Mouse (Mus musculus) hindbrain, embryonic 10.5 days (tissue): Measurements from ENCODE around the gene 4930505A04Rik. TPM values are rescaled to one million over a fixed set of nuclear protein-coding genes. Genes with fewer than 3 reads are reported as not detected.

Experiments used
- DNase-seq: peaks from one replicate; pipeline ENCODE4 v3.0.0-alpha.2; 2017; ENCODE audit warnings: low spot score
- H3K27ac ChIP-seq: fragments of 300-500 bp; sonication (generic); 2 replicates; pipeline ENCODE4 v1.5.1; 2016; ENCODE audit warnings: mild to moderate bottlenecking, moderate library complexity
- H3K27me3 ChIP-seq: fragments of 300-500 bp; sonication (generic); 2 replicates; pipeline ENCODE4 v1.6.1; 2016; ENCODE audit warnings: mild to moderate bottlenecking; ENCODE audit not compliant: poor library complexity, insufficient read depth, severe bottlenecking
- H3K36me3 ChIP-seq: fragments of 300-500 bp; sonication (generic); 2 replicates; pipeline ENCODE4 v1.6.1; 2016; ENCODE audit warnings: mild to moderate bottlenecking, moderate library complexity
- H3K4me1 ChIP-seq: fragments of 300-500 bp; sonication (generic); replicated peaks from 2 replicates; pipeline ENCODE4 v1.6.1; 2016; ENCODE audit warnings: mild to moderate bottlenecking
- H3K4me3 ChIP-seq: fragments of 300-500 bp; sonication (generic); 2 replicates; pipeline ENCODE4 v1.5.1; 2016; ENCODE audit warnings: mild to moderate bottlenecking, moderate library complexity
- H3K9me3 ChIP-seq: fragments of 300-500 bp; sonication (generic); 2 replicates; pipeline ENCODE4 v1.6.1; 2016; ENCODE audit warnings: mild to moderate bottlenecking, moderate library complexity
- WGBS: fragments of 180-500 bp; shearing (Covaris S2); methylation state at CpG from one replicate; pipeline ENCODE4 v1.1.7; 2016; 5-methylcytosine and 5-hydroxymethylcytosine counted together
- polyA plus RNA-seq: library from polyadenylated mRNA; unstranded; fragments of >200 nt; fragmentation: Nextera tagmentation; extraction: Ambion mirVana; gene quantifications from 2 replicates; pipeline ENCODE4 v1.2.1, GENCODE M21; 2016

Gene 4930505A04Rik
- polyA plus RNA-seq = not detected in 2 replicates

DNA sequence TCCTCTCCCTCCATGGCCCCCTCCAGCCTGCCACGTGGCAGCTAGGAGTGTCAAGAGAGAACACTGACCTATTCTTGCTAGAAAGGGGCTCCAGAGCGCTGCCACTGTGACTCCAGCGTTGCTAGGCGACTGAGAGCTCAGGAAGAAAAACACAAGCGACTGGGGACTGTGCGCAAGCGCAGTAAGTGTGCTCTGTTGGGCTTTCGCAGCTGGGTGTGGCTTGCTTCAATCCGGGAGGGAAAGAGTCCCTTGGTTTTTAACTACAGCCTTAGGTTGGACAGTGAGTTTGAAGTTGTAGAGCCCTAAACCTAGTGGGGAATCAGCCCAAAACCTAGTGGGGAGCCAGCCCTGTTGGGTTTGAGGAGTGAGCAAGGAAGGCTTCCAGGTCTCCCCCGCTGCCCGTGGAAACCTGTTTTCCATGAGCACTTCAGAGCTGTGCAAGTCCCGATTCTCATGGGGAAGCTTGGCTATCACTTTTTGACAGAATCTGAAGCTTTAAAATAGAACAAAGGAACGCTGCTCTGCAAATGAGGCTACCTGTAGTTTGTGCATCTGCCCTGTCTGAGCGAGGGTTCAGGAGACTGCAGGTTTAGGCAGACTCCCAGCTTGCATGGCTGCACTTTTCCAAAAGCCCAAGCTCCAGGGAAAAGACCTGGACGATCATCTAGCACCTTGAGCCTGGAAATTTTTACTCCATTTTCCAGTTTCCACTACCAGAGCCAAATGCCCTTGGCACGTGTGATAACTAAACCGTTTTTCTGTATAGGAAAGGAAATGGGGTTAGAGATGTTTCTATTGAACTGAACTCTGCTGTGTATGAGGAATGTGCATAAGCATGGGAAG, at the start of gene 4930505A04Rik:
TSS of gene 4930505A04Rik (minus strand) at position 77 of the 843 bp plus-strand sequence.
- Histone ChIP-seq H3K27me3 (0 out of 2 replicates have a peak, but pooled peaks cover 8% of the 10 kb centered on the region), H3K36me3 (no peaks in the 10 kb centered on the region), H3K27ac (peak within 1 kb of the TSS; percentile 85), H3K4me3 (peak within 1 kb of the TSS; percentile 52), H3K9me3 (no peaks in the 10 kb centered on the region), H3K4me1 (peaks cover 14% of the 10 kb centered on the region)
- DNase-seq = peak; percentile 93
- 9% methylated on average over 17 of the region's 17 CpGs for WGBS

DNA sequence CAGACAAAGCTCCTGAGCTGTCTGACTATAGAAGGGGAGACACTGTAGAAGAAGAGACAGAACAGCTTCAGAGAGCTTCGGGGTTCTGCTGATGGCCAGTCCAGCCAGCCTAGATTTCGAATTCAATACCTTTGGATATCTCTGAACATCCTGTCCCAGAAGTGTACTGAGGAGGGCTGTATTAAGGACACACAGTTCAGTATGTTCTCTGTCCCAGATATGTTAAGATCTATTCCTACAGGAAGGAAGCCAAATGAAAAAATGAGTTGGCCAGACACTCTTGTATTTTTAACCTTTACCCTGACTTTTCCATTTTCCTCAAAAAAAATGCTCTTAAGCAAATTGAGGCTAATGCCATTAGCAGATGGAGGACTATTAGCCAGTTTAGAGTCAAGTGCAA, 45.5 kb upstream of the 4930505A04Rik start:
- no peak overlapping the region for H3K27ac ChIP-seq
- no peak overlapping the region for H3K4me3 ChIP-seq
- no peaks in the 10 kb centered on the region for H3K9me3 ChIP-seq
- H3K36me3 ChIP-seq = no peaks in the 10 kb centered on the region
- H3K27me3 ChIP-seq = no peaks in the 10 kb centered on the region
- WGBS = 84% methylated on average over 2 of the region's 2 CpGs
- no peaks in the 10 kb centered on the region for H3K4me1 ChIP-seq
- DNase-seq = no peak

DNA sequence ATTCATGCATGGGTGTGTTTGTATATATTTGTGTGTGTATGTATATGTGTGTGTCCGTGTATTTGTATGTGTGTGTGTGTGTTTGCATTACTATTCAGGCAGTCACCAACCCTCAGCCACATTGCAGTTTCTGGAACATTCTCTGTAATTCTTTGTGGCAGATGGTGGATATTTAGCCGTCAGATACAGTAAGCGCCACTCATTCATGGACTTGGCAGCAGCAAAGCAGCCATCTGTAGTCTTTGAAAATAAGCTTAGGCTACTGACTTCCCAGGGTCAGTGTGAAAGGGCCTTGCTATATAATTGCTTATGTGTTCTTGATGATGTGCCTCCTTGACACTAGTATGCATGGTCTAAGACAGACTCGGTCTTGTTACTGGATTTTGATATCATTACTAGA, 36.6 kb upstream of the 4930505A04Rik start:
- H3K4me3 ChIP-seq = no peak overlapping the region
- H3K27me3 ChIP-seq = no peaks in the 10 kb centered on the region
- no peaks in the 10 kb centered on the region for H3K9me3 ChIP-seq
- no peaks in the 10 kb centered on the region for H3K4me1 ChIP-seq
- no peaks in the 10 kb centered on the region for H3K36me3 ChIP-seq
- WGBS = 94% methylated on average over 4 of the region's 4 CpGs
- no peak for DNase-seq
- H3K27ac ChIP-seq = no peak overlapping the region

DNA sequence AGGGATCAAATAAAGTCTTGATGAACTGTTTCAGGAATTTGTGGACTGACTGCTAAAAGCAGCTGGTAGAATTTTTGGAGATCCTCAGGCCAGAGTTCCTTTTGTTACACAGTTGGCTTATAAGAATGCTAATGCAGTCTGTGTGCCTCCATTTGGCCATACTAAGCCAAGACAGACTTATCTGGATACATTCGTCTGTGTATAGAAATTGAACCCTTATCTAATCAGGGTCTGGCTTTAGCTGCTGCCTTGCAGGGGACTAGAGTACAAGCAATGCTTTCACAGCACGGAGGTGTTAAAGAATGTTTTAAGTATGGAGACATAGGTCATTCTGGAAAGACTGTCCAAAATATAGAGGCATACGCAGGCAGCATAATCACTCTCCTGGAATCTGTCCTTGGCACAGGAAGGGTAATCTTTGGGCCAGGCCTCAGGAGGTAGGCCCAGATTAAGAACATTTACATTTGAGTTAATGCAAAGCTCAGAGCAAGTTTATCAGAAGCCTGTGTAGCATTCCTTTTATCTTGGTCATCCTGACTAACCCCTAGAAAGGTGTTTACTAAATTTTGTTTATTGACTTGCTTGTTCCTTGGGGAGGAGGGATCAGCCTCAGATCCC, 27.2 kb upstream of the 4930505A04Rik start:
- Histone ChIP-seq H3K4me3 (no peak overlapping the region), H3K27me3 (no peaks in the 10 kb centered on the region), H3K9me3 (peaks cover 7% of the 10 kb centered on the region; the same call in 1 of the 2 replicates), H3K36me3 (no peaks in the 10 kb centered on the region), H3K4me1 (no peaks in the 10 kb centered on the region), H3K27ac (no peak overlapping the region)
- no peak for DNase-seq
- 83% methylated on average over 3 of the region's 3 CpGs for WGBS

DNA sequence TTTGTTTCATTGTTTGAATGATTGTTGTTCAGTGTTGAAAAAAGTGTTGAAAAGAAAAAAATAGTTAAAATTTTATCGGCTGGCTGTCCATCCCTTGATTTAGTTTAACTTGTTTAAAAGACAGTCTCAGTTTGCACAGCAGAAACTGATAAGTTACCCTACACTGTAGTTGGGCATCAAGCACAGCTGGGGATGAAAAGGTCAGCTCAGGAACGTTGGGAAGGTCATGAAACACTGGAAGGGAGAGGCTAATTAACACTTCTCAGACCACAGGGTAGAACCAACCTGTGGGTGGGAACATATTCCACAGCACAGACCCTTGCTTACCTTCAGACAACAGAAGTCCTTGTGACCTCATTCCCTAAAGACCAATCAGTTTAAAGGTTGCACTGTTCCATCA, 25.5 kb upstream of the 4930505A04Rik start:
- no peak for DNase-seq
- no peak overlapping the region for H3K4me3 ChIP-seq
- H3K27ac ChIP-seq = no peak overlapping the region
- no peaks in the 10 kb centered on the region for H3K27me3 ChIP-seq
- H3K4me1 ChIP-seq = no peaks in the 10 kb centered on the region
- H3K36me3 ChIP-seq = no peaks in the 10 kb centered on the region
- H3K9me3 ChIP-seq = peaks cover 7% of the 10 kb centered on the region; the same call in 1 of the 2 replicates
- 62% methylated on average over 2 of the region's 2 CpGs for WGBS

DNA sequence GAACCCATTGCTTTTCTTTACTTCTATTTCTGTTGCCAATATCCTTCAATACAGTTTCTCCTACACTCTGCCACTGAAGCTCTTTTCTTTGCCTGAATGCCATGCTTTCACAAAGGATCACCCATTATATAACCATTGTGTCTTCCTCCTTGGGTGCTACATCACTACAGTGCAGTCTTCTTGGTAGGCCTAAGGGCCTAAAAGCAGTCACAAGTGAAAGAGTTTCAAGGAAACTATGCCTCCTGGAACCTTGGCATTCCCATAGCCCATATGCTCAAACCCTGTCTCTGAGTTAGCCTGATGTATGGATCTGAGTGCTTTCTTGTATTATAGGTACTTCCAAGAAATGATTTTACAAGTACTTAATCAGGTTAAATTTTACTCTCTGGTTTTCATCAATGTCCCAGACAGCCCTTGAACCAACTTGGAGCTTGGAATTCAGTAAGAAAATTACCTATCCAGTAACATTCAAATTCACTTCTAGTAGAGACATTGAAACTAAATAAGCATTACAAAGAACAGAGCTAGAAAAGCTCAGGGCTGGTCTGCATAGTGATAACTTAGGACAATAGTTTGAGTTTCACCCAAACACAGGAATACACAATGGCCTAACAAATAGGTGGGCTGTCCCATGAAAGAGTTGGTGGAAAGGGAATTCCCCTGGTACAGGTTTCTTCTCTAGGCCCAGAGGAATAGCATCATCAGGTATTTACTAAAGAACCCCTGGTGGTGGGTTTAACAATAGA, 20.1 kb upstream of the 4930505A04Rik start:
- no peak for DNase-seq
- Histone ChIP-seq H3K27me3 (no peaks in the 10 kb centered on the region), H3K4me1 (no peaks in the 10 kb centered on the region), H3K4me3 (no peak overlapping the region), H3K9me3 (no peaks in the 10 kb centered on the region), H3K27ac (no peak overlapping the region), H3K36me3 (no peaks in the 10 kb centered on the region)

DNA sequence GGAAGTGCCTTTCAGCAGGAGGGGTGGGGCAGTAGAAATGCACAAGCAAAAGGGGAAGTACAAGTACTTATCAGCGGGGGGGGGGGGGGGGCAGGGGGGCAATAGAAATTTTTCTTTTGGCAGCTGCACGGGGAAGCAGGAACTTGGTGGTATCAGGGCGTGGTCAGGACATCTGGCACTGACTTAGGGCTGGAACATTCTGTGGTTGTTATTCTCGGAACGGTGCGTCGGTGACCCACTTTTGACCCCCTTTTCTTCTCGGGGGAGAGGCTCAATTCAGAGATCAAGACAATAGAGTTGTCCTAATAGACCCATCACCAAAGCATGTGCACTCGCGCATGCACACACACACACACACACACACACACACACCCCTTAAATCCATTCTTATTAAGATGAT, 16.6 kb upstream of the 4930505A04Rik start:
- H3K9me3 ChIP-seq = no peaks in the 10 kb centered on the region
- H3K4me1 ChIP-seq = no peaks in the 10 kb centered on the region
- H3K36me3 ChIP-seq = no peaks in the 10 kb centered on the region
- DNase-seq = no peak
- 68% methylated on average over 10 of the region's 10 CpGs for WGBS
- H3K4me3 ChIP-seq = no peak overlapping the region
- H3K27me3 ChIP-seq = no peaks in the 10 kb centered on the region
- no peak overlapping the region for H3K27ac ChIP-seq

DNA sequence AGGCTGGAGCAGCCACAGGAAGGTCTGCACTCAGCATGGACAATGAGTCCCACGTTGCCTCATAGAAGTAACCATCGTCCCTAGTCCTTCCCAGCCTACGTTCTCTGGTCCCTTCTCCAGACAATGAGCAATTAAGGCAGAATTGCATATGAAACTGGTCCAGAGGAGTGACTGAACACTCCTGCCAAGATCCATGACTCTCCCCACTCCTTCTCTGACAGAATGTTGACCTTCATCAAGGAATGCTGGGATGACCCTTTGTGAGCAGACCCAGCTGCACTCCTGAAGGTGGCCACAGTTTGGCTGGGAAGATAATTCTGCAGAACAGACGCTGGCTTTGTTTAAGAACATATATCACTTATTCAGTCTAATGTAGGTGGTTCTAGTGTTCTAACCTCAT, 11.7 kb upstream of the 4930505A04Rik start:
- DNase-seq = no peak
- H3K27ac ChIP-seq = no peak overlapping the region
- H3K4me3 ChIP-seq = no peak overlapping the region
- 92% methylated on average over 4 of the region's 4 CpGs for WGBS
- no peaks in the 10 kb centered on the region for H3K9me3 ChIP-seq
- no peaks in the 10 kb centered on the region for H3K36me3 ChIP-seq
- H3K27me3 ChIP-seq = no peaks in the 10 kb centered on the region
- no peaks in the 10 kb centered on the region for H3K4me1 ChIP-seq

DNA sequence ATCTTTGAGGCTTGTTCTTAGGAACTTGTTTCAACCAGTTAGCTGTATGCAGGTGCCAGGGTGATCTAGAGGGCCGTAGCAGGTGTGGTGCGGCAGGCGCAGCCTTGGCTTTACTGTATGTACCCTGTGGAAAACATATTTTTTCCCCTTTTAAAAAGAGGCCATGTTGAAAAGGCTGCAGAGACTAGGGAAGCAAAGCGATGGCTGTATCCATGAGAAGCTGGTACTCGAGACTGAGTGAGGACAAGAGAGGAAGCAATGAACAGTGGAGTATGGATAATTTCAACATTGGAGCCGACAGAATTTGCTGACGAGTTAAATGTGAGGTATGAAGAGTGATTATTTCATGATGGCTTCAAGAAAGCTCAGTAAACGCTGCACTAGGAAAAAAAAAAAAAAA, 440 bp downstream of the 4930505A04Rik start:
- H3K4me3 ChIP-seq = no peak overlapping the region
- H3K9me3 ChIP-seq = no peaks in the 10 kb centered on the region
- no peak for DNase-seq
- peak overlapping the region; percentile 85; the same call in 1 of the 2 replicates for H3K27ac ChIP-seq
- WGBS = 80% methylated on average over 8 of the region's 8 CpGs
- 0 out of 2 replicates have a peak, but pooled peaks cover 8% of the 10 kb centered on the region for H3K27me3 ChIP-seq
- H3K36me3 ChIP-seq = no peaks in the 10 kb centered on the region
- H3K4me1 ChIP-seq = peaks cover 14% of the 10 kb centered on the region

DNA sequence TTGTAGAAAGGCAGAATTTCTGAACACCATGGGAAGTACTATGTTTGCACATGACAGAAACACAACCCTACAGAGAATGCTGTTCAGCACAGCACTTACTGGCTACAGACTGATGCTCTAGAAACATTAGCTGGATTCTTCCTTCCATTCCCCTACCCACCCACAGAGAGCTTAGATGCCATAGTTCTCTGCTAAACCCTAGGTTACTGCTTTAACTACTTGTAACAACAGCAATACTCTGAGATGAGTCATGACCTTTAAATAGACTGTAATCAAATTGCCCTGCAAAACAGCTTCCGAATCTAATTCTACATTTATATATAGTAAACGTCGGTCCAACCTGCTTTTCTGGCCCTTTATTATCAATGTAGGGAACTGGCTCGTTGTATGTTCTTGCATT, 17.3 kb downstream of the 4930505A04Rik start:
- Histone ChIP-seq H3K4me1 (no peaks in the 10 kb centered on the region), H3K4me3 (no peak overlapping the region), H3K9me3 (no peaks in the 10 kb centered on the region), H3K36me3 (no peaks in the 10 kb centered on the region), H3K27me3 (no peaks in the 10 kb centered on the region), H3K27ac (no peak overlapping the region)
- WGBS = 91% methylated on average over 4 of the region's 4 CpGs
- no peak for DNase-seq

DNA sequence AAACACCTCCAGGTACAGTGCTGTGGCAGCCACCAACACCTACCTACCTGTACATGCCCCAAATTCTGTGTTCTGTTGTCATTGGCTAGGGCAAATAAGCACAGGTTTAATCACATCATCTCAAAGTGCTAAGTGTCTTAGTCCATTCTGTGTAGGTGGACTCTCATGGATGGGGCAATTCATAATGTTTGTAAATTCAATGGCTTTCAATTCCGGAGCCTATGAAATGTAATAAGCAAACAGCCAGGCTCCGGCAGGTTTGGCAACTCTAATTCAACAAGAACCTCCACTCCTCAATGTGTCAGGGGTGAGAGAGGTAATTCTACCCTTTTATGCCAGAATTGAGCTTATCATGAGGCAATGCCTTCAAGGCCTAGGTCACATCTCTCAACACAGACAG, 23.5 kb downstream of the 4930505A04Rik start:
- no peaks in the 10 kb centered on the region for H3K9me3 ChIP-seq
- DNase-seq = no peak
- no peaks in the 10 kb centered on the region for H3K36me3 ChIP-seq
- no peak overlapping the region for H3K4me3 ChIP-seq
- H3K4me1 ChIP-seq = no peaks in the 10 kb centered on the region
- H3K27me3 ChIP-seq = no peaks in the 10 kb centered on the region
- 88% methylated on average over 2 of the region's 2 CpGs for WGBS
- no peak overlapping the region for H3K27ac ChIP-seq

DNA sequence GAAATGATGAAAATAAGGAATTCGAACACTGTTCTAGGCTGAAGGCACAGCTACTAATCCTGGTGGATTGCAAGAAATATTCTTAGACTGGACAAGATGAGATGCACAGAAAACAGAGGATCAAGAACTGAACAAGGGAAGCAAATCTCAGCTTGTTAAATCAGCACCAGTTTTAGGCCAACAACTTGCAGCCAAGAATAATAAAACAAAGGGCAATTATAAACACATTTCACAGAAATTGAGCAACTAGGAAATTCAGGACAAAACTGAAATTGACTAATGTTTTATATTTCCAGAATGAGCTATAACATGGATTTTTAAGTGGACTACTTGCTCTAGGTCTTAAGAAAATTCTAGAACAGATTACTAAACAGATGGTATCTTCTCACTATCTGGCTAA, 24.1 kb downstream of the 4930505A04Rik start:
- H3K9me3 ChIP-seq = no peaks in the 10 kb centered on the region
- no peak overlapping the region for H3K27ac ChIP-seq
- no peak overlapping the region for H3K4me3 ChIP-seq
- no peaks in the 10 kb centered on the region for H3K36me3 ChIP-seq
- H3K4me1 ChIP-seq = no peaks in the 10 kb centered on the region
- 85% methylated on average over 1 of the region's 1 CpGs for WGBS
- no peak for DNase-seq
- no peaks in the 10 kb centered on the region for H3K27me3 ChIP-seq
